Mouse (Mus musculus) midbrain, embryonic 13.5 days (tissue): ENCODE measurements at regions not wholly inside any gene's neighbourhood (a gene's known extent, or its start where the extent isn't known, plus 50 kb on each side); places are given as distances from the start of the nearest gene placed in this dataset.
"Not testable (repeated sequence)": the region's sequence is repeated elsewhere in the genome, so short reads cannot be mapped to it uniquely, and the experiment has no call there.

Source experiments
- ATAC-seq: fragments of 200-750 bp; cut with Nextera tagmentation; 2 replicates; pipeline ENCODE4 v1.8.0; 2017; ENCODE audit warnings: mild to moderate bottlenecking, moderate TSS enrichment, moderate library complexity
- H3K27ac ChIP-seq: fragments of 300-500 bp; sonication (generic); 2 replicates; pipeline ENCODE4 v1.5.1; 2015; ENCODE audit warnings: inconsistent platforms, mild to moderate bottlenecking, moderate library complexity
- H3K27me3 ChIP-seq: fragments of 300-500 bp; sonication (generic); 2 replicates; pipeline ENCODE4 v1.6.1; 2015; ENCODE audit warnings: mild to moderate bottlenecking, inconsistent platforms
- H3K36me3 ChIP-seq: fragments of 300-500 bp; sonication (generic); 2 replicates; pipeline ENCODE4 v1.6.1; 2015; ENCODE audit warnings: mild to moderate bottlenecking, inconsistent platforms
- H3K4me1 ChIP-seq: fragments of 300-500 bp; sonication (generic); replicated peaks from 2 replicates; pipeline ENCODE4 v1.6.1; 2015; ENCODE audit warnings: inconsistent platforms
- H3K4me2 ChIP-seq: fragments of 300-500 bp; sonication (generic); replicated peaks from 2 replicates; pipeline ENCODE4 v1.6.1; 2015; ENCODE audit warnings: moderate library complexity, mild to moderate bottlenecking, inconsistent platforms
- H3K4me3 ChIP-seq: fragments of 300-500 bp; sonication (generic); replicated peaks from 2 replicates; pipeline ENCODE4 v1.5.1; 2015; ENCODE audit warnings: mild to moderate bottlenecking, inconsistent platforms
- H3K9ac ChIP-seq: fragments of 300-500 bp; sonication (generic); replicated peaks from 2 replicates; pipeline ENCODE4 v1.6.1; 2015; ENCODE audit warnings: mild to moderate bottlenecking, inconsistent platforms
- H3K9me3 ChIP-seq: fragments of 300-500 bp; sonication (generic); 2 replicates; pipeline ENCODE4 v1.6.1; 2016; ENCODE audit warnings: mild to moderate bottlenecking, inconsistent platforms
- WGBS: fragments of 180-500 bp; shearing (Covaris S2); methylation state at CpG from one replicate; pipeline ENCODE4 v1.1.7; 2015; 5-methylcytosine and 5-hydroxymethylcytosine counted together

DNA sequence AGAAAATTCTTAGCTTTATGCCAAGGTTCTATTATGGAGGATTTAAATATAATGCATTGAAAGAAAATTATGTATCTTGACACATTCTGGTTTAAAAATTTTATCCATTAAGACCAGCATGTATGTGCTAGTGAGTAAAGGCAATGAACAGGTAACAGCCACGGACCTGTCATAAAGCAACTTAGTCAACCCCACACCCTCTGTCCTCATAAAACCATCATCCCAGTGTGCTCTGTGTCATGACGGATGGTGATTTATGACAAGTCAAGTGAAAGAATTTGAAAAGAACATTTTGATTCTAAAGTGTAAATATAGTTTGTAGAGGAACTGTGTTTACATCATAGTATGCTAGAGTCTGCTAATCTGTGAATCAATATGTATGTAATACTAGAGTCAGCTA is 946.3 kb upstream of the Cypt12 start:
- Histone ChIP-seq H3K36me3 (no peaks in the 10 kb centered on the region), H3K9me3 (no peaks in the 10 kb centered on the region), H3K9ac (no peak overlapping the region), H3K27ac (no peak overlapping the region), H3K27me3 (no peaks in the 10 kb centered on the region), H3K4me3 (no peak overlapping the region), H3K4me1 (no peaks in the 10 kb centered on the region), H3K4me2 (no peak overlapping the region)
- 85% methylated on average over 2 of the region's 2 CpGs for WGBS
- ATAC-seq: no peak

DNA sequence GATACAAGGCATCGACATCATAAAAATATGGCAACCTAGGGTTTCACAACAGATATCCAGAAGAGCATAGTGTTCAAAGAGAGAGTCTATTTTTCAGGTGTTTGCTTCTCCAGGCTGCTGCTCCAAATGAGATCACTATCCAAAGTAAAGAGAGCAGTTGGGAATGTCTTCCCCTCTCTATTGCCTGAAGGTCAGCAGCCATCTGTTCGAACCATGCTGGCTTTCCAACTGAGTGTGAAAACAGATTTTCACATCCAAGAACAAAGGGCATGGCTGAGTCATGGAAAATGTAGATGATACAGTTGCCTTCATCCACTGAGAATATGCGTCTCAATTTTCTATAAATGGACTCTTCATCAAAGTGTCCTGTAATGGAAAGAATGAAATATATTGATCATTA is 945.1 kb upstream of the Cypt12 start:
- Histone ChIP-seq H3K36me3 (no peaks in the 10 kb centered on the region), H3K4me2 (no peak overlapping the region), H3K27ac (no peak overlapping the region), H3K4me1 (no peaks in the 10 kb centered on the region), H3K4me3 (no peak overlapping the region), H3K9ac (no peak overlapping the region), H3K9me3 (no peaks in the 10 kb centered on the region), H3K27me3 (no peaks in the 10 kb centered on the region)
- no peak for ATAC-seq
- WGBS: 66% methylated on average over 3 of the region's 3 CpGs

DNA sequence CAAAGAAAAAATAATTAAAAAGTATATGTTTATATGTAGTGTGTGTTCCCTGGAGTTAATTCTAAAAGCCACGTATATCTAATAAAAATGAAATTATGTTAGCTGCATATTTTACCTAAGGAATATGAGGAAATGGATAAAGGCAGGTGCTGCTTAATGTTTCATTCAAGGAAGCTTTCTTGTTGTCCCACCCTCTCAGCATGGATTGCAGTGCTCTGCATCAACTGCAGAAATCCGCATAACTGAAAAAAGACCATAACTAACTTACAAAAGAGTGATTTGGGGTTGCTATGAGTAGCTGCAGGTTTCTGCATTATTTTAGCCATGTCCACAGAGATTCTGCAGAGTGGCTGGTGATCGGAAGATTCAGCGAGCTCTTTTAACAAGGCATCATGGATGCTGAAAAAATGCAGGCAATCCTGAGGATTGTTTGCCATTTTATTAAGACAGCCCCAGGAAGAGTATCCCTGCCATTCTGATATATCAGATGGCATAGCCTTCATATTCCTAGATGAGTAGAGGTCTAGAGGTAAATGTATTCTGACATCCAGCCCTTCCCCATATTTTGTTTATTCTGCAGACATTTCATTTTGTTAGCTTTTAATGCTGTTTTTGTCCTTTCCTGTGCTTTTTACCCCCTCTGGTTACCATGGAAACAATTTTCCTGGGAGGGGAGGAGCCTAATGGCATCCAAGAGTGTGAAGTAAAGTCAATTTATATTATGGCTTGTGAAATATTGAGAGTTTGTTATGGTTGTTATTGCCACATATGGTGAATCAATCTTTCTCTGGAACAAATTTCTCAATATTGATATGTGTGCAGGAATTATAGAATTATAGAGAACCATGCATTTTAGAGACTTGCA is 933.8 kb upstream of the Cypt12 start:
- peak; percentile 40; the same call in 1 of the 2 replicates for ATAC-seq
- Histone ChIP-seq H3K4me1 (peaks cover 6% of the 10 kb centered on the region; the same call in 1 of the 2 replicates), H3K27ac (peak overlapping the region; percentile 68), H3K36me3 (no peaks in the 10 kb centered on the region), H3K4me3 (no peak overlapping the region), H3K4me2 (no peak overlapping the region), H3K9me3 (no peaks in the 10 kb centered on the region), H3K27me3 (no peaks in the 10 kb centered on the region), H3K9ac (no peak overlapping the region)
- WGBS: 68% methylated on average over 4 of the region's 4 CpGs

DNA sequence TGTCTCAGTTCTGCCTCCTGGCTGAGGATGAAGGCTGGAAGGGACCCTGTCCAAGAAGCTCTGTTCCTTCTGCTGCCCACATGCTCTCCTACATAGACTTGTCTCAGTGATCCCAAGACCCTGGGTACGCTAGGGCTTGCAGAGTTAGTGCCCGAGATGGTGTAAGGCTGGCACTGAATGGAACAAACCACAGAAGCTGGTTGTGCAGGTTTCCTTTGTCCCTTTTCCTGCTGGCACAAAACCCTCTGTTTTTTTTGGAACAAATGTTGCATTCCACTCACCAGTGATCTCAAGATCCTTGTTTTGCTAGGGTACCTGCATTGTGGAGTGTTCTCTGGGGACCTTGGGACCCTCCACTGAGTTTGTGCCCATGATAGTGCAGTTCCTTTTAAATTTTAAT is 897.4 kb upstream of the Cypt12 start:
- Histone ChIP-seq H3K36me3 (no peaks in the 10 kb centered on the region), H3K4me3 (no peak overlapping the region), H3K4me2 (no peak overlapping the region), H3K27me3 (no peaks in the 10 kb centered on the region), H3K27ac (no peak overlapping the region), H3K9ac (no peak overlapping the region), H3K9me3 (0 out of 2 replicates have a peak, but pooled peaks cover 4% of the 10 kb centered on the region), H3K4me1 (no peaks in the 10 kb centered on the region)
- no peak for ATAC-seq
- 81% methylated on average over 2 of the region's 2 CpGs for WGBS

DNA sequence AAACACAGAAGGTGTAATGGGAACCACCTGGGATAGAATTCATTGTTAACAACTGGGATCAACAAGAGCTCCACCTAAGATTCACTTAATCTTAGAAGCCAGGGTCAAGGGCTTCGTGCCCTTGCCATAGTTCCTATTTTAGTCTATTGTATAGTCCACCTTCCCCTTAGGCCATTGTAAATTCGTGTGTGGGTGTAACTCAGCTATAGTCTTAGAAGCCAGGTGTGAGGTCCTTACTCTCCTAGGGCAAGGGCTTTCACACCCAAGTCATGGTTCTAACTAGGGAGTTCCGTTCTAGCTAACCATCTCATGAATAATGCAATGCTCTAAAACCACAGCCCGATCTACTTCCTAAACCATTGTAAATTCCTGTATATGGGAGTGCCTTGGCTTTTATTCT is 889.8 kb upstream of the Cypt12 start:
- WGBS: 83% methylated on average over 4 of the region's 4 CpGs
- H3K27me3 ChIP-seq, H3K9me3 ChIP-seq, H3K4me2 ChIP-seq, H3K36me3 ChIP-seq, H3K4me3 ChIP-seq, ATAC-seq, H3K4me1 ChIP-seq, H3K27ac ChIP-seq, H3K9ac ChIP-seq: not testable (repeated sequence)

DNA sequence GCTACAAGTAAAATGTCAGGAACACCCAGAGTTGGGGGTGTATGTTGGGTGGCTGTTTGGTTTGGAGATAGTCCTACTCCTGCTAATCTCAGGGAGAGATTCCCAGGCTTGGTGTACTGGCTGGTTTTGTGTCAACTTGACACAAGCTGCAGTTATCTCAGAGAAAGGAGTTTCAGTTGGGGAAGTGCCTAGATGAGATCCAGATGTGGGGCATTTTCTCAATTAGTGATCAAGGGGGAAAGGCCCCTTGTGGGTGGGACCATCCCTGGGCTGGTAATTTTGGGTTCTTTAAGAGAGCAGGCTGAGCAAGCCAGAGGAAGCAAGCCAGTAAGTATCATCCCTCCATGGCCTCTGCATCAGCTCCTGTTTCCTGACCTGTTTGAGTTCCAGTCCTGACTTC is 841.9 kb upstream of the Cypt12 start:
- not testable (repeated sequence) for H3K36me3 ChIP-seq, H3K9ac ChIP-seq, H3K27ac ChIP-seq, H3K4me3 ChIP-seq, ATAC-seq, H3K9me3 ChIP-seq, H3K4me1 ChIP-seq, H3K4me2 ChIP-seq, H3K27me3 ChIP-seq
